Mouse (Mus musculus) liver, embryonic 14.5 days (tissue): ENCODE measurements at regions not wholly inside any gene's neighbourhood (a gene's known extent, or its start where the extent isn't known, plus 50 kb on each side); places are given as distances from the start of the nearest gene placed in this dataset.

ENCODE experiments used
- CTCF ChIP-seq: IDR thresholded peaks from 2 replicates; pipeline ENCODE4 v1.5.1; 2016; ENCODE audit warnings: antibody characterized with exemption, low read depth, control low read depth
- EP300 ChIP-seq: IDR thresholded peaks from 2 replicates; pipeline ENCODE4 v1.6.1; 2016; ENCODE audit warnings: antibody characterized with exemption, low read depth

GRCm38 (mm10) chr19:35143781-35144180 is 221.6 kb downstream of the Kif20b start:
- no peak for TF ChIP-seq CTCF
- TF ChIP-seq EP300 = no peak
